Mouse (Mus musculus) hindbrain, embryonic 14.5 days (tissue): ENCODE measurements around the gene Cped1. TPM values are rescaled to one million over a fixed set of nuclear protein-coding genes. Genes with fewer than 3 reads are reported as not detected.
"Not testable (repeated sequence)": the region's sequence is repeated elsewhere in the genome, so short reads cannot be mapped to it uniquely, and the experiment has no call there.

ENCODE experiments used
- ATAC-seq: fragments of 200-750 bp; cut with Nextera tagmentation; 2 replicates; pipeline ENCODE4 v1.8.0; 2017; ENCODE audit warnings: moderate number of reproducible peaks, mild to moderate bottlenecking, moderate TSS enrichment, moderate library complexity; ENCODE audit not compliant: low FRiP score
- DNase-seq: peaks from one replicate; pipeline ENCODE4 v3.0.0-alpha.2; 2015; ENCODE audit warnings: low spot score
- H3K27ac ChIP-seq: fragments of 300-500 bp; sonication (generic); 2 replicates; pipeline ENCODE4 v1.5.1; 2014; ENCODE audit warnings: mild to moderate bottlenecking, moderate library complexity
- H3K27me3 ChIP-seq: fragments of 300-500 bp; sonication (generic); 2 replicates; pipeline ENCODE4 v1.6.1; 2014; ENCODE audit warnings: mild to moderate bottlenecking, low read length, mixed read lengths; ENCODE audit not compliant: control insufficient read depth, insufficient read depth
- H3K36me3 ChIP-seq: fragments of 300-500 bp; sonication (generic); replicated peaks from 2 replicates; pipeline ENCODE4 v1.6.1; 2014; ENCODE audit not compliant: control insufficient read depth, insufficient read depth
- H3K4me1 ChIP-seq: fragments of 300-500 bp; sonication (generic); replicated peaks from 2 replicates; pipeline ENCODE4 v1.6.1; 2014; ENCODE audit warnings: antibody characterized with exemption, low read length, mixed read lengths; ENCODE audit not compliant: control insufficient read depth, insufficient read depth
- H3K4me2 ChIP-seq: fragments of 300-500 bp; sonication (generic); replicated peaks from 2 replicates; pipeline ENCODE4 v1.6.1; 2014; ENCODE audit warnings: mild to moderate bottlenecking, moderate library complexity
- H3K4me3 ChIP-seq: fragments of 300-500 bp; sonication (generic); replicated peaks from 2 replicates; pipeline ENCODE4 v1.5.1; 2014; ENCODE audit warnings: mild to moderate bottlenecking, low read length
- H3K9ac ChIP-seq: fragments of 300-500 bp; sonication (generic); 2 replicates; pipeline ENCODE4 v1.6.1; 2014
- H3K9me3 ChIP-seq: fragments of 300-500 bp; sonication (generic); 2 replicates; pipeline ENCODE4 v1.6.1; 2016; ENCODE audit warnings: low read length; ENCODE audit not compliant: control insufficient read depth
- WGBS: fragments of 180-500 bp; shearing (Covaris S2); extraction: QIAGEN DNeasy Blood & Tissue Kit; methylation state at CpG from one replicate; pipeline ENCODE4 v1.1.7; 2014; 5-methylcytosine and 5-hydroxymethylcytosine counted together
- polyA plus RNA-seq: library from polyadenylated mRNA; unstranded; fragments of >200 nt; fragmentation: Nextera tagmentation; extraction: Ambion mirVana; gene quantifications from 2 replicates; pipeline ENCODE4 v1.2.1, GENCODE M21; 2014

The Cped1 gene
- polyA plus RNA-seq, 1 experiment from 2014 or later: 5.0 TPM

- Histone ChIP-seq H3K4me3 (no peak overlapping the region), H3K36me3 (no peaks in the 10 kb centered on the region), H3K27me3 (no peaks in the 10 kb centered on the region), H3K9me3 (no peaks in the 10 kb centered on the region), H3K4me1 (peaks cover 11% of the 10 kb centered on the region; the same call in 1 of the 2 replicates), H3K27ac (no peak overlapping the region), H3K9ac (no peak overlapping the region), H3K4me2 (no peak overlapping the region)
- no peak for ATAC-seq
- DNase-seq: no peak
- WGBS: 82% methylated on average over 4 of the region's 4 CpGs
These were observed 47.5 kb downstream of the Cped1 start for GRCm38 (mm10) chr6:22033188-22033587.

GRCm38 (mm10) chr6:22035408-22035807 is 49.7 kb downstream of the Cped1 start:
- Histone ChIP-seq H3K36me3 (no peaks in the 10 kb centered on the region), H3K9me3 (no peaks in the 10 kb centered on the region), H3K27ac (no peak overlapping the region), H3K27me3 (no peaks in the 10 kb centered on the region), H3K4me2 (no peak overlapping the region), H3K4me3 (no peak overlapping the region), H3K9ac (no peak overlapping the region), H3K4me1 (peaks cover 11% of the 10 kb centered on the region; the same call in 1 of the 2 replicates)
- no peak for ATAC-seq
- 78% methylated on average over 6 of the region's 6 CpGs for WGBS
- DNase-seq: no peak

DNA sequence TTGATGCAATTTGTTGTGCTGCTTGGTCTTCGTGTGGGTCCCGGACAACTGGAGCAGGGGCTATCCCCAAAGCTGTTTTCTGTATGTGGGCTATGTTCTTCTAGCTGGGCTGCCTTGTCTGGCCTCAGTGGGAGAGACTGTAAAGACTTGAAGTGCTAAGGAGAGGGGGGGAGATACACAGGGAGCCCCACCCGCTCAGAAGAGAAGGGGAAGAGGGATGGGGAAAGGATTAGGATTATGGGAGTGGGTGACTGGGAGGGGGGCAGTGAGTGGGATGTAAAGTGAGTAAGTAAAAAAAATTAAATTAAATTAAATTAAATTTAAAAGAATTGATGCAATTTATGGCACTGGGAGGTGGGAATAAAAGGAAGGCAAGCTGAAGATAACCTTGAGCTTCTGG is 50.2 kb downstream of the Cped1 start:
- no peak overlapping the region for H3K4me2 ChIP-seq
- no peak overlapping the region for H3K9ac ChIP-seq
- H3K4me1 ChIP-seq: peaks cover 11% of the 10 kb centered on the region; the same call in 1 of the 2 replicates
- DNase-seq: no peak
- 80% methylated on average over 3 of the region's 3 CpGs for WGBS
- 0 out of 2 replicates have a peak, but pooled peaks have one; percentile 57 for ATAC-seq
- H3K27ac ChIP-seq: no peak overlapping the region
- no peak overlapping the region for H3K4me3 ChIP-seq
- H3K36me3 ChIP-seq: no peaks in the 10 kb centered on the region
- H3K27me3 ChIP-seq: no peaks in the 10 kb centered on the region
- no peaks in the 10 kb centered on the region for H3K9me3 ChIP-seq

DNA sequence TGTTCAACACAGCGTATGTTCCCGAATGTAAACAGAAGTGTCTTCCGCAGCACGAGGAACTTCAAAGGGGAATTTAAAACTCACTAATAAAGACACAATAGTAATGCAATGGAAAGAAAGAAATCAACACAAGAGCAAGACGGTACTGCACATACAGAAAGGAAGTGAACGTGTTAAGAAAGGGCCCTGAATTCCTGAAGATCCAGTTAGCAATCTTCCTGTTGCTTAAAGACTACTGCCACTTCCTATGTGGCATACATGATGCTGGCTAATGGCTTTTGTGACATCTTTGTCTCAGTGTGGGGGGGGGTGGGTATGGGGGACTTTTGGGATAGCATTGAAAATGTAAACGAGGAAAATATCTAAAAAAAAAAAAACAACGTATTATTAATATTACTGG is 50.7 kb downstream of the Cped1 start:
- no peak for DNase-seq
- 85% methylated on average over 8 of the region's 8 CpGs for WGBS
- no peak overlapping the region for H3K27ac ChIP-seq
- H3K36me3 ChIP-seq: no peaks in the 10 kb centered on the region
- peaks cover 11% of the 10 kb centered on the region; the same call in 1 of the 2 replicates for H3K4me1 ChIP-seq
- H3K4me2 ChIP-seq: no peak overlapping the region
- H3K4me3 ChIP-seq: no peak overlapping the region
- ATAC-seq: no peak
- no peak overlapping the region for H3K9ac ChIP-seq
- no peaks in the 10 kb centered on the region for H3K27me3 ChIP-seq
- no peaks in the 10 kb centered on the region for H3K9me3 ChIP-seq

DNA sequence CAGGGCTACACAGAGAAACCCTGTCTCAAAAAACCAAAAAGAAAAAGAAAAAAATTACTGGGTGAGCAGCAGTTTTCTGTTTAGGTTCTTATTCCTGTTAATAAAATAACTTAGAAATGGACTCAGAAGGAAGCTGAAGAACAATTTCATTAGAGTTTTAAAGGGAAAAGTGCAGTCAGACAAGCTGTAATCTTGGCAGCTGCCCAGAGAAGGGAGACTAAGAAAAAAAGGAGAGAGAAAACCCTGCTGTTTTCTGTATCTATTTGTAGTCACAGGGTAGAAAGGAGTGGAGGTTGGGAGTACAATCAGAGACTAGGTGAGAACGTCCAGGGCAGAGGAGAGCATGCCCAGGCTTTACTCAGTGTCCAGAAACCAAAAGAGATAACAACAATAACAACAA is 51.2 kb downstream of the Cped1 start:
- H3K4me3 ChIP-seq: no peak overlapping the region
- WGBS: 55% methylated on average over 1 of the region's 1 CpGs

GRCm38 (mm10) chr6:22037441-22038050 is 51.8 kb downstream of the Cped1 start:
- H3K4me2 ChIP-seq: no peak overlapping the region
- 54% methylated on average over 4 of the region's 4 CpGs for WGBS
- H3K27me3 ChIP-seq: no peaks in the 10 kb centered on the region
- H3K9me3 ChIP-seq: no peaks in the 10 kb centered on the region
- H3K36me3 ChIP-seq: no peaks in the 10 kb centered on the region
- no peak overlapping the region for H3K9ac ChIP-seq
- peaks cover 11% of the 10 kb centered on the region; the same call in 1 of the 2 replicates for H3K4me1 ChIP-seq
- DNase-seq (no peak), ATAC-seq (peak; percentile 46; the same call in 1 of the 2 replicates)
- H3K4me3 ChIP-seq: no peak overlapping the region
- no peak overlapping the region for H3K27ac ChIP-seq

More for the DNA sequence above, 51.2 kb downstream of the Cped1 start:
- no peak overlapping the region for H3K4me2 ChIP-seq
- ATAC-seq (no peak), DNase-seq (no peak)
- H3K9me3 ChIP-seq: no peaks in the 10 kb centered on the region
- H3K9ac ChIP-seq: no peak overlapping the region
- peaks cover 11% of the 10 kb centered on the region; the same call in 1 of the 2 replicates for H3K4me1 ChIP-seq
- H3K27me3 ChIP-seq: no peaks in the 10 kb centered on the region
- H3K27ac ChIP-seq: no peak overlapping the region
- H3K36me3 ChIP-seq: no peaks in the 10 kb centered on the region

DNA sequence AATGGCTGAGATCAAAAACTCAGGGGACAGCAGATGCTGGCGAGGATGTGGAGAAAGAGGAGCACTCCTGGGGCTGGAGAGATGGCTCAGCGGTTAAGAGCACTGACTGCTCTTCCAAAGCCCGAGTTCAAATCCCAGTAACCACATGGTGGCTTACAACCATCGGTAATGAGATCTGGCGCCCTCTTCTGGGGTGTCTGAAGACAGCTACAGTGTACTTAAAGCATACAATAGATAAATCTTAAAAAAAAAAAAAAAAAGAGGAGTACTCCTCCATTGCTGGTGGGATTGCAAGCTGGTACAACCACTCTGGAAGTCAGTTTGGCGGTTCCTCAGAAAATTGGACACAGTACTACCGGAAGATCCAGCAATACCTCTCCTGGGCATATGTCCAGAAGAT is 54.0 kb downstream of the Cped1 start:
- ATAC-seq, H3K9me3 ChIP-seq, H3K9ac ChIP-seq, H3K36me3 ChIP-seq, H3K4me2 ChIP-seq, H3K27ac ChIP-seq, H3K27me3 ChIP-seq, H3K4me3 ChIP-seq, DNase-seq: not testable (repeated sequence)
- peaks cover 11% of the 10 kb centered on the region; the same call in 1 of the 2 replicates for H3K4me1 ChIP-seq
- WGBS: 70% methylated on average over 7 of the region's 7 CpGs

- ATAC-seq: no peak
- Histone ChIP-seq H3K9me3 (no peaks in the 10 kb centered on the region), H3K36me3 (no peaks in the 10 kb centered on the region), H3K27ac (no peak overlapping the region), H3K4me3 (no peak overlapping the region), H3K27me3 (no peaks in the 10 kb centered on the region), H3K9ac (no peak overlapping the region), H3K4me1 (no peaks in the 10 kb centered on the region), H3K4me2 (no peak overlapping the region)
- no peak for DNase-seq
- 86% methylated on average over 9 of the region's 9 CpGs for WGBS
These were observed 59.3 kb downstream of the Cped1 start for GRCm38 (mm10) chr6:22044880-22045605.

DNA sequence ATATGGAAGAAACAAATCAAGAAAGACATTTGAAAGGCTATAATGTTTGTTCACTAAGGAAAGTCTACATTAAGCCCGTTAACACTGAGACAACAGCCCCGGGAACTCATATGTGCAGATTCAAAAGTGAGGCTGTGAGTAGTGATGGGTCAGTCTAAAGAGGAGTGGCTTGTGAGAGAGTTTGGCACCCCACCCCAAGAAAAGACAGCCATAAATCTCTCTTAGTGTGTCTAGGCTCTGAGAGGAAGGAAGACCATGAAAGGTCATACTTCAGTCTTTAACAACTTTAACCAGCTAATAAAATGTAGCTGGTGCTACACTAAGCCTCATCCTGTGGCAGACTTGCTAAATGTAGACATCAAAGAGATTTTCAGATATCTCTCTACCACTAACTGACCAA is 61.4 kb downstream of the Cped1 start:
- no peak for ATAC-seq
- Histone ChIP-seq H3K9me3 (no peaks in the 10 kb centered on the region), H3K36me3 (no peaks in the 10 kb centered on the region), H3K27ac (no peak overlapping the region), H3K9ac (no peak overlapping the region), H3K27me3 (no peaks in the 10 kb centered on the region), H3K4me2 (no peak overlapping the region), H3K4me3 (no peak overlapping the region), H3K4me1 (no peaks in the 10 kb centered on the region)
- WGBS: 94% methylated on average over 2 of the region's 2 CpGs
- DNase-seq: no peak
